Mouse (Mus musculus): ENCODE measurements around the gene Zfp871. TPM values are rescaled to one million over a fixed set of nuclear protein-coding genes. Genes with fewer than 3 reads are reported as not detected.
"Not testable (repeated sequence)": the region's sequence is repeated elsewhere in the genome, so short reads cannot be mapped to it uniquely, and the experiment has no call there.

Gene Zfp871
- total RNA-seq, 2 experiments from 2014 or later: 36.0 to 40.5 TPM

DNA sequence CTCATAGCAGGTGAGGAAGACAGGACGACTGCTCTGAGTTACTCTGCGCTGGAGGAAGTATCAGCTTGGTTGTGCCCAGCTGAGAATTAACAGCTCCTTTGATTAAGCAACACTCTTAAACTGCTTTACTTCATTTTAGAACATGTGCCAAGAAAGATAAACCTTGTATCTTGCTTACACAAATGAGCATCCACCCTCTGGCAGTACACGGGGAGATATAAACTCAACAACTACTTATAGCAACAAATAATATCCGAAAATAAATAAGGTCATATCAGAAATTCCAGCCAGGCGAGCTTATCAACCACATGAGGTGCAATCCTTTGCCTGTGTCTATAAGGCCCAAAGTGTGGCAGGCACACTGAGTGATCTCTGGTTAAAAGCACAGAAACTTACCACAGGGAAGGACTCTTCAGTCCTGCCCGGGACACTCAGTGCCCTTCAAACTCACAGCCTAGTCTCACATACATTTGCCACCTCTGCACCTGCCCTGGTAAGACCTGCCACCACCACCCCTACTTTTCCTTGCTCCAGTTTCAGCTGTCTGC lies 35.2 kb downstream of the Zfp871 start:
- DNase-seq: no peak
- intact Hi-C loops (cut with DNase I): loop anchor here (10.0 kb wide), 1 partner anchor 112 kb away; no protein-coding TSS in a partner anchor

DNA sequence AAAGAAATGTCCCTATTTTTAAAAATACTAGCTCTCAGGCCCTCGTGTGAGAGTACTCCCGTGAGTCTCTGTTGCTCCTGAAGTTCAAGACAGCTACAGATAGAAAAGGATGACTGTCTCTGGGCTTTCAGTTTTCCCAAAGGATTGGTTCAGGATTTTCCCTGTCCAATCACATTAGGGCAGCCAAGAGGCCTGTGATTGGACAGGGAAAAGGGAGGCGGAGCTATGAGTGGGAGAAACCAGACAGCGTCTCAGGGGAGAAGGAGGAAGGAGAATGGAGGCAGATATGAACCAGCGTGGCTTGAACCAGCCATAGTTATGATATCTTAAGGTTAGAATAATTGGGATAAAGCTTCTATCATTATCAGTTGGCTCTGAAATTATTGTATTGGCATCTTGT lies 37.5 kb downstream of the Zfp871 start:
- intact Hi-C loops (cut with DNase I): loop anchor here (10.0 kb wide), 1 partner anchor 114 kb away; no protein-coding TSS in a partner anchor
- DNase-seq: no peak

DNA sequence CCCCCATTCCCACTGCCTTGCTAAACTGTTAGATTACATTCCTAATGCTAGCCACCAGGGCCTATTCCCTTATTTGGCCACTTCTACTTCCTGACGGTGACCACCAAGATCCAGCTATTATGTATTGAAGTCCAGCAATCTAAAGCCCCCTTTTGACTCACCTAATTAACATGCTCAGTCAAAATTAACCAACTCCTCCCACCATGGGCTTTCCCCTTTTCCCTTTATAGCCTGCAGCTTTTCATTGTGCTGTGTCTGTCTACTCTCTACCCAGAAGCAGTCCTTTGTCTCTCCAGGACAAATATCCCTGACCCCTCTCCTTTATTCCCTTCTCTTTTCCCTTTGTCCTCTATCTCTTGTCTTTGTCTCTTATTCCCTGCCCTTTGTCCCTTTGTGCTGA lies 47.0 kb downstream of the Zfp871 start:
- intact Hi-C loops (cut with DNase I): no loop called here
- DNase-seq: no peak

GRCm38 (mm10) chr17:32738406-32738805 lies 49.7 kb downstream of the Zfp871 start:
- intact Hi-C loops (cut with DNase I): no loop called here
- DNase-seq: no peak

DNA sequence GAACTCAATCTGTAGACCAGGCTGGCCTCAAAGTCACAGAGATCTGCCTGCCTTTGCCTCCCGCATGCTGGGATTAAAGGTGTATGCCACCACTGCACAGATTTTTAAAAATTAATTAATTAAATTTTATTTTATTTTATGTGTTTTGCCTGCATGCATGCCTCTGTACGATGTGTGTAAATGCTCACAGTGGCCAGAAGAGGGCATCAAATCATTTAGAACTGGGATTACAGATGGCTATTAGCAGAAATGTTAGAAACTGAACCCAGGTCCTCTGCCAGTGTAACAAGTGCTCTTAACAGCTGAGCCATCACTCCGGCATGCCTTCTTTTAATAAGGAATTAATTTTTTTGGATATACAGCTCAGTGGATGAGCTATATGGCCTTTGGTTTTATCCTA lies 59.1 kb downstream of the Zfp871 start:
- DNase-seq: no peak
- intact Hi-C loops (cut with DNase I): no loop called here

DNA sequence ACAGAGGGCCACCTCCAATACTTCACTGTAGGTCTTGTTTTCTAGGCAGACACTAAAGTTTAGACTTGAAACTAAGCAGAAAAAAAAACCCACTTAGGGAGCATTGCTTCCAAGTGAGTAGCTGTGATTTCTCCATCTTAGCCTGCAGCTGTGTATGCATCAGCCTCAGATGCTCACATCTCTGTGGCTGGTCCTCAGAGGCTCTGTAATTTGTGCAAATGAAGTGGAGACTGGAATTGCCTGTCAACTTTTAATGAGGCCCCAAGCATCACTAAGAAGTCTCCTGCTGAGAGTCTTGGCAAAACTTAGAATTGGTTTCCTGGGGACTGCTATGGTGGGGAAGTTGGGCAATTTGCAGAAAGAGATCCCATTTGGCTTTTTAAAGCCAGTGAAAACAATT lies 61.7 kb downstream of the Zfp871 start:
- DNase-seq; intact Hi-C loops (cut with DNase I): not testable (repeated sequence)

DNA sequence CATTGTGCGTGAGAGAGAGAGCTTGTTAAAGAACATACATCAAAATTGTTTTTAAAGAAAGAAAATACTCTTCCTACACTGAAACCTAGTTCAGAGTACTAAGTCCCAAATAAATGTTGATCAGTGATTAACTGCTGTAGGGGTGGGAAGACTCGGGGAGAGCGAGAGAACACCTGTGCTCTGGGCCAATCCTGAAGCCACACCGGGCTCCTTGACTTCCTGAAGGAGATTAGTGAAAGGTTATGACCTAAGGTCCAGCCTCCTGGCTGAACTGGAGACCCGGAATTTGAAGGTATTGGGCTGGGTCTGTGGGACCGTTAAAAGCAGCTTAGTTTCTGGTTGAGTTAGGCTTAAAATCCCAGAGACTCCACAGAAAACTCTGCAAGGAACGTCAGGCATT lies 65.3 kb downstream of the Zfp871 start:
- intact Hi-C loops (cut with DNase I): no loop called here
- DNase-seq: no peak

DNA sequence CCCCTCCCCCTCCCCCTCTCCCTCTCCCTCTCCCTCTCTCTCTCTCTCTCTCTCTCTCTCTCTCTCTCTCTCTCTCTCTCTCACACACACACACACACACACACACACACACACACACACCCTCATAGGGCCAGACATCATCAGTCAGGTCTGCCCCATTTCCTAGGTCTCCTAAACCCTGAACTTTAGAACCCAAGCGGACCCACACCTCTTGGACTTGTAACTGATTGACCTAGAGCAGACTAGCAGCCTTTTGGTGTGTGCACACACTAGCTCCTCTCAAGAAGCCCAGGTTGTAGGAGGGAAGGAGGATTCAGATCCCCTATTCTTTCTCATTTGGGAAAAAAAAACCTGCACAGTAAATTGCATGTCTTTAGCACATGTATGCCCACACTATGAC lies 65.9 kb downstream of the Zfp871 start:
- DNase-seq; intact Hi-C loops (cut with DNase I): not testable (repeated sequence)

Other genes with a start within 250 kb of the Zfp871 start
- gene Cyp4f37, start 167.0 kb downstream of the Zfp871 start, total RNA-seq (2021): not detected
- not detected for gene Cyp4f40, start 129.4 kb downstream of the Zfp871 start, total RNA-seq (2021)
- not detected for gene Cyp4f15, start 102.7 kb downstream of the Zfp871 start, total RNA-seq (2021)
- under 1 TPM; 0.22 to 0.24 TPM for gene Zfp811, start 21.6 kb upstream of the Zfp871 start, total RNA-seq (2021)
- gene Zfp799, start 42.0 kb upstream of the Zfp871 start, total RNA-seq (2021): 10 to 100 TPM; 11.8 to 12.0 TPM
- 1 to 10 TPM; 7.3 to 9.0 TPM for gene Zfp870, start 103.4 kb upstream of the Zfp871 start, total RNA-seq (2021)
- gene Cyp4f14, start 129.1 kb upstream of the Zfp871 start, total RNA-seq (2021): not detected
- 10 to 100 TPM; 13.8 to 22.3 TPM for gene Cyp4f13, start 159.1 kb upstream of the Zfp871 start, total RNA-seq (2021)
- gene Zfp472, start 177.5 kb upstream of the Zfp871 start, total RNA-seq (2021): 1 to 10 TPM; 2.6 to 3.3 TPM
- gene Zfp952, start 204.8 kb upstream of the Zfp871 start, total RNA-seq (2021): 1 to 10 TPM; 6.8 to 7.6 TPM
- gene Zfp763, start 245.1 kb upstream of the Zfp871 start, total RNA-seq (2021): 1 to 10 TPM; 3.8 to 4.2 TPM

Measured in heart, postnatal 14 days (tissue).